Comparison of ENCODE assay signal across 18 mouse cellular contexts in genomic region chr11:98005686-98006085, GRCm38 (mm10). TPM values are rescaled to one million over a fixed set of nuclear protein-coding genes. Genes with fewer than 3 reads are reported as not detected.
DNase-seq lines count a peak whose midpoint lies in the region; ATAC-seq lines count a peak whose summit lies in the region.
"Had no signal": no experiment of that assay in that cellular context is flagged by ENCODE, and none has a peak within 500 bp of the region (broad histone marks: within the 10 kb centered on the region; RNA-seq: fewer than 3 reads in every experiment).

No protein-coding gene starts in this region.

- H3K4me2 ChIP-seq in heart, embryonic 16.5 days (ENCODE audit: low read depth, low read length), result no peak overlapping the region
- H3K4me2 ChIP-seq in intestine, embryonic 15.5 days (replicated peaks), result no peak overlapping the region
- H3K4me2 ChIP-seq in hindbrain, embryonic 13.5 days, result no peak overlapping the region
- H3K4me2 ChIP-seq: embryonic facial prominence, embryonic 12.5 days; forebrain, embryonic 15.5 days; stomach, embryonic 15.5 days had no signal

- WGBS in heart, embryonic 16.5 days, result 66% methylated on average over 10 of the region's 10 CpGs
- WGBS in intestine, embryonic 15.5 days, result 81% methylated on average over 10 of the region's 10 CpGs
- 85% methylated on average over 10 of the region's 10 CpGs for WGBS in hindbrain, embryonic 13.5 days

- H3K27ac ChIP-seq in heart, embryonic 16.5 days (ENCODE audit: low read length), result no peak overlapping the region
- H3K27ac ChIP-seq in intestine, embryonic 15.5 days, result no peak overlapping the region
- no peak overlapping the region for H3K27ac ChIP-seq in hindbrain, embryonic 13.5 days
- H3K27ac ChIP-seq: embryonic facial prominence, embryonic 12.5 days; forebrain, embryonic 15.5 days; liver, embryonic 14.5 days; stomach, embryonic 15.5 days had no signal

- no peak overlapping the region for H3K4me3 ChIP-seq in heart, embryonic 16.5 days (ENCODE audit: low read length)
- no peak overlapping the region for H3K4me3 ChIP-seq in intestine, embryonic 15.5 days (replicated peaks)
- no peak overlapping the region for H3K4me3 ChIP-seq in hindbrain, embryonic 13.5 days
- H3K4me3 ChIP-seq: embryonic facial prominence, embryonic 12.5 days; forebrain, embryonic 15.5 days had no signal

- H3K36me3 ChIP-seq in heart, embryonic 16.5 days (ENCODE audit: control insufficient read depth, insufficient read depth), result 0 out of 2 replicates have a peak, but pooled peaks cover 3% of the 10 kb centered on the region
- H3K36me3 ChIP-seq in intestine, embryonic 15.5 days, result no peaks in the 10 kb centered on the region; the same call in 1 of the 2 replicates
- H3K36me3 ChIP-seq in hindbrain, embryonic 13.5 days, result peaks cover 83% of the 10 kb centered on the region

- no peak overlapping the region for H3K9ac ChIP-seq in heart, embryonic 16.5 days (ENCODE audit: low read length)
- H3K9ac ChIP-seq in intestine, embryonic 15.5 days, result no peak overlapping the region
- no peak overlapping the region for H3K9ac ChIP-seq in hindbrain, embryonic 13.5 days
- H3K9ac ChIP-seq: embryonic facial prominence, embryonic 12.5 days; forebrain, embryonic 15.5 days; liver, embryonic 14.5 days; stomach, embryonic 15.5 days had no signal

- H3K4me1 ChIP-seq in heart, embryonic 16.5 days (ENCODE audit: control insufficient read depth, insufficient read depth, low read length), result peaks cover 16% of the 10 kb centered on the region
- H3K4me1 ChIP-seq in intestine, embryonic 15.5 days (replicated peaks), result peaks cover 12% of the 10 kb centered on the region; the same call in 1 of the 2 replicates
- peaks cover 33% of the 10 kb centered on the region for H3K4me1 ChIP-seq in hindbrain, embryonic 13.5 days (replicated peaks)

- DNase-seq in adrenal gland, adult 2 months, result peak; percentile 71
- no peak for DNase-seq in adrenal gland, postnatal 4 days (ENCODE audit: low spot score in 2 of 2)
- peak; percentile 57 for DNase-seq in 3134 (ENCODE audit: extremely low read depth, insufficient read length, low spot score)
- DNase-seq in brain, adult 2 months (ENCODE audit: low read depth, low spot score), result peak; percentile 64
- no peak for DNase-seq in embryo, embryonic 11 days
- DNase-seq: cerebellum, adult 8-10 months; kidney, postnatal 36 days; right cerebral cortex, postnatal 25 days had no signal

- H3K27me3 ChIP-seq in heart, embryonic 16.5 days (ENCODE audit: control insufficient read depth, insufficient read depth, low read length), result peaks cover 14% of the 10 kb centered on the region
- peaks cover 7% of the 10 kb centered on the region for H3K27me3 ChIP-seq in intestine, embryonic 15.5 days (replicated peaks)
- H3K27me3 ChIP-seq in hindbrain, embryonic 13.5 days, result peaks cover 12% of the 10 kb centered on the region
- H3K27me3 ChIP-seq: forebrain, embryonic 15.5 days had no signal

- no peaks in the 10 kb centered on the region for H3K9me3 ChIP-seq in heart, embryonic 16.5 days (replicated peaks; ENCODE audit: control insufficient read depth, low read length)
- no peaks in the 10 kb centered on the region; the same call in 1 of the 2 replicates for H3K9me3 ChIP-seq in intestine, embryonic 15.5 days
- H3K9me3 ChIP-seq in hindbrain, embryonic 13.5 days, result no peaks in the 10 kb centered on the region
- H3K9me3 ChIP-seq: embryonic facial prominence, embryonic 12.5 days; forebrain, embryonic 15.5 days; stomach, embryonic 15.5 days had no signal

- 0 out of 2 replicates have a peak, but pooled peaks have one; percentile 25 for ATAC-seq in heart, embryonic 16.5 days (replicated peaks; ENCODE audit: extremely low read depth, insufficient read depth, low FRiP score)
- ATAC-seq in intestine, embryonic 15.5 days, result no peak
- no peak for ATAC-seq in hindbrain, embryonic 13.5 days (ENCODE audit: low FRiP score)
- ATAC-seq: forebrain, embryonic 15.5 days; midbrain, embryonic 16.5 days had no signal

RNA-seq across cellular contexts. Expression of gene Arl5c, which starts 9.7 kb away (rescaled TPM):
- total RNA-seq in adrenal gland, adult 2 months (2021), result 1 to 10 TPM in 1 of 2 experiments, under 1 TPM in 1; 0.29 to 1.2 TPM
- polyA plus RNA-seq in adrenal gland, adult 2 months (2012; rRNA removed), result 0.43 and 0.87 TPM in 2 replicates
- 1 to 10 TPM; 1.6 to 1.9 TPM for total RNA-seq in adrenal gland, postnatal 4 days (2021)
- polyA plus RNA-seq in heart, embryonic 16.5 days (2015; fragmentation: Nextera tagmentation; extraction: Ambion mirVana), result 7.7 and 13.2 TPM in 2 replicates
- 7.6 and 11.8 TPM in 2 replicates for polyA plus RNA-seq in intestine, embryonic 15.5 days (2015; fragmentation: Nextera tagmentation; extraction: Ambion mirVana)
- 10.7 TPM in 2 replicates for polyA plus RNA-seq in hindbrain, embryonic 13.5 days (2015; fragmentation: Nextera tagmentation; extraction: Ambion mirVana)

RNA-seq across cellular contexts. Expression of gene Cacnb1, which starts 17.1 kb away (rescaled TPM):
- 1 to 10 TPM; 6.9 to 9.6 TPM for total RNA-seq in adrenal gland, adult 2 months (2021)
- polyA plus RNA-seq in adrenal gland, adult 2 months (2012; rRNA removed), result 14.4 and 14.5 TPM in 2 replicates
- total RNA-seq in adrenal gland, postnatal 4 days (2021), result 10 to 100 TPM; 18.8 TPM
- polyA plus RNA-seq in heart, embryonic 16.5 days (2015; fragmentation: Nextera tagmentation; extraction: Ambion mirVana), result 6.3 and 6.7 TPM in 2 replicates
- polyA plus RNA-seq in intestine, embryonic 15.5 days (2015; fragmentation: Nextera tagmentation; extraction: Ambion mirVana), result 6.5 and 7.5 TPM in 2 replicates
- 51.6 and 57.4 TPM in 2 replicates for polyA plus RNA-seq in hindbrain, embryonic 13.5 days (2015; fragmentation: Nextera tagmentation; extraction: Ambion mirVana)

RNA-seq across cellular contexts. Expression of gene Plxdc1, which starts 19.4 kb away (rescaled TPM):
- 10 to 100 TPM; 17.5 to 22.2 TPM for total RNA-seq in adrenal gland, adult 2 months (2021)
- 11.0 and 13.7 TPM in 2 replicates for polyA plus RNA-seq in adrenal gland, adult 2 months (2012; rRNA removed)
- 10 to 100 TPM; 12.5 to 13.3 TPM for total RNA-seq in adrenal gland, postnatal 4 days (2021)
- polyA plus RNA-seq in heart, embryonic 16.5 days (2015; fragmentation: Nextera tagmentation; extraction: Ambion mirVana), result 1.8 and 2.6 TPM in 2 replicates
- 0.47 and 0.49 TPM in 2 replicates for polyA plus RNA-seq in intestine, embryonic 15.5 days (2015; fragmentation: Nextera tagmentation; extraction: Ambion mirVana)
- polyA plus RNA-seq in hindbrain, embryonic 13.5 days (2015; fragmentation: Nextera tagmentation; extraction: Ambion mirVana), result 0.60 and 0.89 TPM in 2 replicates

RNA-seq across cellular contexts. Expression of gene Rpl19, which starts 20.8 kb away (rescaled TPM):
- 1,000 to 10,000 TPM; 1,223 to 1,284 TPM for total RNA-seq in adrenal gland, adult 2 months (2021)
- polyA plus RNA-seq in adrenal gland, adult 2 months (2012; rRNA removed), result 128 and 129 TPM in 2 replicates
- total RNA-seq in adrenal gland, postnatal 4 days (2021), result 1,000 to 10,000 TPM; 1,362 to 1,367 TPM
- 596 and 670 TPM in 2 replicates for polyA plus RNA-seq in heart, embryonic 16.5 days (2015; fragmentation: Nextera tagmentation; extraction: Ambion mirVana)
- 1,063 and 1,131 TPM in 2 replicates for polyA plus RNA-seq in intestine, embryonic 15.5 days (2015; fragmentation: Nextera tagmentation; extraction: Ambion mirVana)
- 689 and 706 TPM in 2 replicates for polyA plus RNA-seq in hindbrain, embryonic 13.5 days (2015; fragmentation: Nextera tagmentation; extraction: Ambion mirVana)

RNA-seq across cellular contexts. Expression of gene Stac2, which starts 47.6 kb away (rescaled TPM):
- total RNA-seq in adrenal gland, adult 2 months (2021), result 1 to 10 TPM; 3.6 to 4.0 TPM
- 0.71 and 0.83 TPM in 2 replicates for polyA plus RNA-seq in adrenal gland, adult 2 months (2012; rRNA removed)
- total RNA-seq in adrenal gland, postnatal 4 days (2021), result 1 to 10 TPM; 4.1 to 4.8 TPM
- polyA plus RNA-seq in heart, embryonic 16.5 days (2015; fragmentation: Nextera tagmentation; extraction: Ambion mirVana), result 0.62 and 0.75 TPM in 2 replicates
- 0.16 and 0.29 TPM in 2 replicates for polyA plus RNA-seq in intestine, embryonic 15.5 days (2015; fragmentation: Nextera tagmentation; extraction: Ambion mirVana)
- polyA plus RNA-seq in hindbrain, embryonic 13.5 days (2015; fragmentation: Nextera tagmentation; extraction: Ambion mirVana), result 4.2 and 5.2 TPM in 2 replicates
- total RNA-seq: granulocyte monocyte progenitor cell, adult 5-6 weeks; MEL had no signal
- polyA plus RNA-seq: liver, embryonic 14.5 days had no signal

Comparison
In these comparisons a context has a peak if more than half of its experiments do, and no peak if none do; other contexts are left out.
1. DNase-seq: peak in adrenal gland, adult 2 months (single experiment), 3134 (single experiment) and brain, adult 2 months (single experiment); none in adrenal gland, postnatal 4 days (0 of 2) and embryo, embryonic 11 days (single experiment).